Mouse (Mus musculus): ENCODE measurements at regions not wholly inside any gene's neighbourhood (a gene's known extent, or its start where the extent isn't known, plus 50 kb on each side); places are given as distances from the start of the nearest gene placed in this dataset.
A peak's percentile ranks its signal among the peaks of the same experiment; 100 is the strongest.

GRCm38 (mm10) chr16:19200977-19201376, 112.9 kb downstream of the Olfr164 start (continued):
- no peak for TF ChIP-seq NRF1 (IDR thresholded peaks at IDR 0.05; ENCODE audit: low read depth, low read length)
- no peak for TF ChIP-seq ZKSCAN1 (IDR thresholded peaks at IDR 0.05; ENCODE audit: borderline replicate concordance, low read depth, low read length)
- TF ChIP-seq IRF4 (IDR thresholded peaks at IDR 0.05; ENCODE audit: low read depth, low read length), result no peak; the same call in 1 of the 2 replicates
- 0 out of 2 replicates have a peak, but pooled peaks have one; percentile 55 for TF ChIP-seq SIN3A (IDR thresholded peaks at IDR 0.05; ENCODE audit: low read length)
- no peak for TF ChIP-seq SMC3 (IDR thresholded peaks at IDR 0.05; ENCODE audit: low read depth, low read length)
- TF ChIP-seq JUN (IDR thresholded peaks at IDR 0.05; ENCODE audit: insufficient read depth, low read depth, low read length), result peak; percentile 2; the same call in 1 of the 2 replicates
- TF ChIP-seq CHD2 (IDR thresholded peaks at IDR 0.05; ENCODE audit: low read length), result no peak
- TF ChIP-seq CTCF (conservative IDR thresholded peaks at IDR 0.05 in 1 of 2, IDR thresholded peaks at IDR 0.05 in 1 of 2; ENCODE audit: low read depth in 2 of 2, low read length in 2 of 2), result no peak
- TF ChIP-seq TBP (conservative IDR thresholded peaks at IDR 0.05; ENCODE audit: low read depth, low read length), result no peak; the same call in 1 of the 2 replicates

GRCm38 (mm10) chr16:19199724-19200544, 113.9 kb downstream of the Olfr164 start:
- H3K9ac ChIP-seq (ENCODE audit: insufficient read depth, low read depth), result peak overlapping the region; percentile 100
- H3K4me3 ChIP-seq (replicated peaks in 1 of 3; ENCODE audit: low read depth in 2 of 3, low read length in 2 of 3, poor library complexity in 1 of 3), result peak overlapping the region; percentile 60 to 100 (median 82)
- peaks cover 27% of the 10 kb centered on the region for H3K79me2 ChIP-seq (replicated peaks; ENCODE audit: control insufficient read depth, extremely low read depth, insufficient read depth, poor library complexity, severe bottlenecking)
- H3K27ac ChIP-seq (ENCODE audit: insufficient read depth, low read depth), result peak overlapping the region; percentile 95
- in situ Hi-C loops (cut with MboI; ENCODE audit: low pct_ligation_motif_present, low pct_unique_long_range_greater_than_20kb, low sequenced_read_pairs) (loop anchor here (5.0 kb wide), 3 partner anchors 42 to 193 kb away; no protein-coding TSS in a partner anchor), dilution Hi-C loops (cut with MboI; ENCODE audit: extremely low pct_ligation_motif_present, extremely low pct_unique_long_range_greater_than_20kb, low sequenced_read_pairs) (no loop called here)
- H3K36me3 ChIP-seq (replicated peaks in 1 of 2; ENCODE audit: control insufficient read depth in 1 of 2, insufficient read depth in 1 of 2, low read length in 1 of 2), result peaks cover 21% of the 10 kb centered on the region in 2 experiments
- H3K27me3 ChIP-seq (replicated peaks), result no peaks in the 10 kb centered on the region
- DNase-seq (ENCODE audit: extremely low read depth), result peak; percentile 82
- peak overlapping the region; percentile 82 for H3K4me2 ChIP-seq (ENCODE audit: insufficient read depth, low read depth, poor library complexity, severe bottlenecking)
- H3K4me1 ChIP-seq (ENCODE audit: control insufficient read depth in 1 of 2, insufficient read depth in 2 of 2), result peaks cover 17 to 50% of the 10 kb centered on the region in 2 experiments
- H3K9me3 ChIP-seq (replicated peaks; ENCODE audit: low read length), result peaks cover 8% of the 10 kb centered on the region
- peak; percentile 64; the same call in 1 of the 2 replicates for TF ChIP-seq JUND (conservative IDR thresholded peaks at IDR 0.05; ENCODE audit: low read depth, low read length)
- TF ChIP-seq MAFK (IDR thresholded peaks at IDR 0.05; ENCODE audit: insufficient replicate concordance, low read length), result peak; percentile 45; the same call in 1 of the 2 replicates
- peak; percentile 86 for TF ChIP-seq NELFE (IDR thresholded peaks at IDR 0.05; ENCODE audit: low read depth, low read length)
- TF ChIP-seq KAT2A (IDR thresholded peaks at IDR 0.05; ENCODE audit: insufficient replicate concordance, low read length), result peak; percentile 50; the same call in 1 of the 2 replicates
- peak; percentile 32; the same call in 1 of the 2 replicates for TF ChIP-seq CHD2 (IDR thresholded peaks at IDR 0.05; ENCODE audit: low read length)
- peak; percentile 71 for TF ChIP-seq JUN (IDR thresholded peaks at IDR 0.05; ENCODE audit: insufficient read depth, low read depth, low read length)
- peak; percentile 66; the same call in 1 of the 2 replicates for TF ChIP-seq MAZ (IDR thresholded peaks at IDR 0.05; ENCODE audit: low read depth, low read length)
- no peak for TF ChIP-seq PAX5 (IDR thresholded peaks at IDR 0.05; ENCODE audit: low read length)
- peak; percentile 97 for TF ChIP-seq ZMIZ1 (IDR thresholded peaks at IDR 0.05; ENCODE audit: low read depth, low read length)
- peak; percentile 31; the same call in 1 of the 2 replicates for TF ChIP-seq ELF1 (IDR thresholded peaks at IDR 0.05; ENCODE audit: low read depth, low read length)
- no peak for TF ChIP-seq CTCF (conservative IDR thresholded peaks at IDR 0.05 in 1 of 2, IDR thresholded peaks at IDR 0.05 in 1 of 2; ENCODE audit: low read depth in 2 of 2, low read length in 2 of 2)
- TF ChIP-seq CHD1 (IDR thresholded peaks at IDR 0.05; ENCODE audit: low read depth, low read length), result peak; percentile 74
- no peak for TF ChIP-seq NRF1 (IDR thresholded peaks at IDR 0.05; ENCODE audit: low read depth, low read length)
- TF ChIP-seq IRF4 (IDR thresholded peaks at IDR 0.05; ENCODE audit: low read depth, low read length), result peak; percentile 69; the same call in 1 of the 2 replicates
- TF ChIP-seq GABPA (IDR thresholded peaks at IDR 0.05; ENCODE audit: insufficient replicate concordance, low read depth, low read length), result no peak
- TF ChIP-seq POLR2A (IDR thresholded peaks at IDR 0.05; ENCODE audit: low read depth, low read length), result peak; percentile 91
- no peak for TF ChIP-seq ZC3H11A (IDR thresholded peaks at IDR 0.05; ENCODE audit: low read depth, low read length)
- TF ChIP-seq POLR2AphosphoS2 (IDR thresholded peaks at IDR 0.05; ENCODE audit: low read depth, low read length), result peak; percentile 94; the same call in 1 of the 2 replicates
- TF ChIP-seq SIN3A (IDR thresholded peaks at IDR 0.05; ENCODE audit: low read length), result peak; percentile 86
- TF ChIP-seq TCF12 (IDR thresholded peaks at IDR 0.05; ENCODE audit: low read depth, low read length), result peak; percentile 89
- TF ChIP-seq SMC3 (IDR thresholded peaks at IDR 0.05; ENCODE audit: low read depth, low read length), result no peak; the same call in 1 of the 2 replicates
- peak; percentile 14 for TF ChIP-seq RCOR1 (conservative IDR thresholded peaks at IDR 0.05; ENCODE audit: low read depth, low read length)
- TF ChIP-seq MEF2A (IDR thresholded peaks at IDR 0.05; ENCODE audit: borderline replicate concordance, low read depth, low read length), result peak; percentile 66
- peak; percentile 98 for TF ChIP-seq TBP (conservative IDR thresholded peaks at IDR 0.05; ENCODE audit: low read depth, low read length)
- peak; percentile 34 for TF ChIP-seq MYC (IDR thresholded peaks at IDR 0.05; ENCODE audit: low read depth, low read length)
- TF ChIP-seq MXI1 (IDR thresholded peaks at IDR 0.05; ENCODE audit: low read depth, low read length), result 0 out of 2 replicates have a peak, but pooled peaks have one; percentile 48
- TF ChIP-seq USF1 (IDR thresholded peaks at IDR 0.05; ENCODE audit: low read depth, low read length), result no peak
- TF ChIP-seq ZKSCAN1 (IDR thresholded peaks at IDR 0.05; ENCODE audit: borderline replicate concordance, low read depth, low read length), result no peak
- TF ChIP-seq BHLHE40 (IDR thresholded peaks at IDR 0.05; ENCODE audit: low read depth, low read length), result 0 out of 2 replicates have a peak, but pooled peaks have one; percentile 18
- no peak; the same call in 1 of the 2 replicates for TF ChIP-seq ZNF384 (IDR thresholded peaks at IDR 0.05; ENCODE audit: low read depth, low read length)
- TF ChIP-seq ETS1 (conservative IDR thresholded peaks at IDR 0.05; ENCODE audit: low read depth, low read length), result peak; percentile 82
- 0 out of 2 replicates have a peak, but pooled peaks have one; percentile 54 for TF ChIP-seq UBTF (IDR thresholded peaks at IDR 0.05; ENCODE audit: low read depth, low read length)
